Mouse (Mus musculus): ENCODE results near the gene Gbp8. TPM values are rescaled to one million over a fixed set of nuclear protein-coding genes. Genes with fewer than 3 reads are reported as not detected.
A peak's percentile ranks its signal among the peaks of the same experiment; 100 is the strongest.
"Not testable (repeated sequence)": the region's sequence is repeated elsewhere in the genome, so short reads cannot be mapped to it uniquely, and the experiment has no call there.

The Gbp8 gene
- total RNA-seq, 2 experiments from 2014 or later, result 0.14 to 0.16 TPM

- DNase-seq (ENCODE audit: low spot score); intact Hi-C loops (cut with DNase I): not testable (repeated sequence)
Observed at GRCm38 (mm10) chr5:105064443-105064842, 74.9 kb downstream of the Gbp8 start.

- intact Hi-C loops (cut with DNase I), result no loop called here
- DNase-seq (ENCODE audit: low spot score), result no peak
Observed at GRCm38 (mm10) chr5:105063321-105063720, 76.0 kb downstream of the Gbp8 start.

DNA sequence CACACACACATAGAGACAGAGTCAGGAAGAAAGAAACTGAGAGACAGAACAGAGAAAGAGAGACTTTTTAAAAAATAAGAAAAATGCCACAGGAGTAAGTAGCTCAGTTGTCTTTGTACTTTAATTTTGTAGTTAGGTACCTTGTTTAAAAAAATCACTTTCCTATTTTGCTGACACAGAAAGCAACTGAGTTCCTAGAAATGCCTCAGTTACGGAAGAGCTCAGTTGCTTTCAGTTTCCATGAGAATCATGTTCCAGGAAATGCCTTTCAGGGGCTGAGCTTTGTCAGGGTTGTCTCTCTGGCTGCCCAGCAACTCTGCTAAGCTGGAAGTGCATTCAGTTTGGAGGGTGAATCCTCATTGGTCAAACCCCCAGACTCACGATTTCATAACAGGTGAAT, 76.9 kb downstream of the Gbp8 start:
- intact Hi-C loops (cut with DNase I); DNase-seq (ENCODE audit: low spot score): not testable (repeated sequence)

DNA sequence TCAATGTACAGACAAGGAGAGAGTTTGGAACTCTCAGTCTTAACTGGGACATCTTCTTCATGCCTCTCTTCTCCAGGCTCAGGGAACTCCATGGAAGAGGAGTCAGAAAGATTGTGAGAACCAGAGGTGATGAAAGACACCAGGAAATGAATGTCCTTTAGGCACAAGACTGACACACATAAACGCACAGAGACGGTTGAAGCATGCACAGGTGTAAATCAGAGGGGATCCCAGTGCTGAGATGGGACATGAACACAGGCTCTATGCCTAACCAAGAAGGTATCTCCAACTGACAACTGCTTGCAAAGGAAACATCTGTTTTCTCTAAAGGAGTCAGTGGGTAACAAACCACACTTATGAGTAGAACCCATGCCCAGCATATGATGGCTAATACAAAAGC, 79.1 kb downstream of the Gbp8 start:
- DNase-seq (ENCODE audit: low spot score), result no peak
- intact Hi-C loops (cut with DNase I), result no loop called here

- no peak for DNase-seq (ENCODE audit: low spot score)
- intact Hi-C loops (cut with DNase I), result no loop called here
Observed at GRCm38 (mm10) chr5:105055279-105055678, 84.1 kb downstream of the Gbp8 start.

DNA sequence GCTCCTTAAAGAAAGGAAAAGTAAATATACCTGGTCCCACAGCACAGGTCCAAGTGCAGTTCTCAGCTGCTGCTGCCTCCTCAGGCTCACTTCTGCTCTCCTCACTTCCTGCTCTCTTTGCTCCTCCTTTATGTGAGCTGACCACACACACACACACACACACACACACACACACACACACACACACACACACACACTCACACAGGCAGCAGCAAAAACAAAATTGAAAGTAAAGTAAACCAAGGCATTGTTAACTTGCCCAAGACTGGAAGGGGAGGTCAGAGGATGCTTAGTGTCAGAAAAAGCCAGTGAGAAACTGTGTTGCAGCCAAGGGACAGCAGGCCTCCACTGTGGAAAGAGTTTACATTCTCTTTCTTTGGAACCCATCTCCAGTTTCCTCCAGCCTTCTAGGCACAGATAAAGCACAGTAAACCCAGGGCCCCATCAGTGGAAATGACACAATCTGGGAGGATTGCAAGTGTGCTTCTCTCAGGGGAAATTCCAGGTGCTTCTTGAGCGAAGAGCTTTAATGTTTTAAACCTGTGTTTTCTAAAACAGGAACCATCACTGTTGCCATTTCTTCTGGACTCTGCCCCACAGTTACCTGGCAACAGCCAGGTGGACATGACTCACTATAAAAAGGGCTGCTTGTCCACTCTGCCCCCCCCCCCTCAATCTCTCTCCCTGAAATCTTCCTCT, 85.7 kb downstream of the Gbp8 start:
- intact Hi-C loops (cut with DNase I); DNase-seq (ENCODE audit: low spot score): not testable (repeated sequence)

DNA sequence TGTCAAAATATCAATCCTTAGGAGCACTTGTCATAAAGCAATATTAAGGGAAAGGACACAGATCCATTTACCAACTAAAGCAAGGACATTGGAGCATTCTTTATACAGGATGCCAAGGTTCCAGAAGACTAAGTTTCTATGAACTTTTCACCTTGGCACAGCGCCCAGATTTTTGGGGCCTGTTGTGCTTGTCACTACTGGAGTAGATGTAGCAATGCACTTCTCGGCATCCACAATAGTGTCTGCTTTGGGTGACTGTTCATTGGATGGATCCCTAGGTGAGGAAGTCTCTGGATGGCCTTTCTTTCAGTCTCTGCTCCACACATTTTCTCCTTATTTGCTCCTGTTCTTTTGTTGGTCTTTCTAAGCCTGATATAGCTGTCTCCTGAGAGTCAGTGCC, 107.0 kb downstream of the Gbp8 start:
- DNase-seq (ENCODE audit: low spot score), result no peak
- intact Hi-C loops (cut with DNase I), result no loop called here

GRCm38 (mm10) chr5:105012551-105012950, 126.8 kb downstream of the Gbp8 start:
- intact Hi-C loops (cut with DNase I), result no loop called here
- no peak for DNase-seq (ENCODE audit: low spot score)

DNA sequence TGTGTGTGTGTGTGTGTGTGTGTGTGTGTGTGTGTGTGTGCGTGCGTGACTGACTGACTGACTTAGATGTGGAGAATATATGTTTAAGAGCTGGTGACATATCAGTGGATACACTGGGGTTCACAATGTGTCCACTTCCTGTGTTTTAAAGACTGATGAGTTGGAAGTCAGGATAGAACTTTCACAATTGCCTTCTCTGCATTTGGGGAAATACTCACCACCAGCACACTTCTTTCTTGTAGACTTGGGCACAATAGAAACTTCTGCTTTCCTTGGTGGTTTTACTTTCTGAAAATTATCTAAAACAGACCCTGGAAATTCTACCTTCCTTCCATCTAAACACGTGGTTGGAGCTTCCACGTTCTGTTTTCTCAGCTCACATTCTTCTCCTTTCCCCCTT, 127.8 kb downstream of the Gbp8 start:
- intact Hi-C loops (cut with DNase I), result no loop called here
- DNase-seq (ENCODE audit: low spot score), result no peak

DNA sequence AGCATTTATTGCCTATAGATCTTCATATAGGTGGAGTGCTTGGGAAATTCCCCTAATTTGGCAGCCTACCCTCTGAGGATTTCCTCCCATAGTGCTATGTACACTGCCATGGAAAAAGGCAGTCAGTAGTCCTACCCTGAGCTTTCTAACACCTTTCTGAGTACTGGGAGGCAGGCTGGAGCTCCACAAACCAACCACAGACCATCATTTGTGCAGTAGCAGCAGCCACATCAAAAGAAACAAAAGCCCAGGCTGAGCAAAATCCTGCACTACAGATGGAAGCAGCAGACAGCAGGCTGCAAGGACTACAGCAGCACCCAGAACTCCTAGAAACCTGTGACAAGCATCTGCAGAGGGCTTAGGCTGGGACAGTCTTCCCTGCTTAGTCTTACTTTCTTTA, 129.0 kb downstream of the Gbp8 start:
- intact Hi-C loops (cut with DNase I), result no loop called here
- DNase-seq (ENCODE audit: low spot score), result no peak

- intact Hi-C loops (cut with DNase I), result loop anchor here (5.0 kb wide), 1 partner anchor 158 kb away; no protein-coding TSS in a partner anchor
- DNase-seq (ENCODE audit: low spot score), result no peak
Observed at GRCm38 (mm10) chr5:104989411-104989810, 149.9 kb downstream of the Gbp8 start.

GRCm38 (mm10) chr5:104988000-104988399, 151.3 kb downstream of the Gbp8 start:
- peak; percentile 14 for DNase-seq (ENCODE audit: low spot score)
- intact Hi-C loops (cut with DNase I), result loop anchor here (5.0 kb wide), 1 partner anchor 159 kb away; no protein-coding TSS in a partner anchor

- intact Hi-C loops (cut with DNase I), result loop anchor here (1.0 to 5.0 kb wide), 2 partner anchors 161 to 336 kb away; no protein-coding TSS in a partner anchor
- DNase-seq (ENCODE audit: low spot score), result no peak
Observed at GRCm38 (mm10) chr5:104986706-104987105, 152.6 kb downstream of the Gbp8 start.

DNA sequence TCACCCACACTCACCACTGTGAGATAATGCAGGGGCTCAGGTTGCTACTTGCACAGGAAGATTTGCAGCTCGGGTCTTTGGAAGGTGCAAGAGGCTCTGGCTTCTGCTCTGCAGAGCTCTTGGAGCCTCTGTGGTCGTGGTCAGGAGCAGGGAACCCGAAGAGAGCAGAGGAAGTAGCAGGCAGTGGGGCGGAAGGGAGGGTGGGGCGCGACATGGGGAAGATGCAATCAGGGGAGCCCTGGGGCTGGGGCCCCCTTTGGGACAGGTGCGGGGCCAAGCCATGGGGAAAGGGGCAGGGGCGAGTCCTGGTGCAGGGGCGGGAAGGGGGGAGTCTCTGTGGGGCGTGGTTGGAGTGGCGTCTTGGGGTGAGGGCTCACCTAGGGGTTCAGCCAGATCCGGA, 156.8 kb downstream of the Gbp8 start, which contains the start of gene Abcg3:
Gene Abcg3 (minus strand): TSS at position 184 of the 400 bp plus-strand sequence.
- intact Hi-C loops (cut with DNase I), result no loop called here
- DNase-seq (ENCODE audit: low spot score), result no peak

GRCm38 (mm10) chr5:104979040-104979513, 160.3 kb downstream of the Gbp8 start:
- intact Hi-C loops (cut with DNase I), result no loop called here

More at GRCm38 (mm10) chr5:104979040-104979513, 160.3 kb downstream of the Gbp8 start:
- DNase-seq (ENCODE audit: low spot score), result no peak

Other genes with a start within 250 kb of the Gbp8 start
- gene Abcg3, start 156.8 kb downstream of the Gbp8 start, total RNA-seq (2021), result under 1 TPM; 0.16 to 0.31 TPM
- 1 to 10 TPM; 7.5 to 8.7 TPM for gene Gbp9, start within 50 bp of the Gbp8 start, total RNA-seq (2021)
- gene Gbp4, start within 50 bp of the Gbp8 start, total RNA-seq (2021), result 1 to 10 TPM; 4.5 to 7.3 TPM
- gene Gbp10, start 100.0 kb upstream of the Gbp8 start, total RNA-seq (2021), result under 1 TPM in 1 of 2 experiments, not detected in 1; 0.52 TPM
- under 1 TPM; 0.31 to 0.42 TPM for gene Gm43302, start 154.2 kb upstream of the Gbp8 start, total RNA-seq (2021)
- gene Gbp6, start 154.2 kb upstream of the Gbp8 start, total RNA-seq (2021), result 1 to 10 TPM; 2.6 to 4.6 TPM

Data from heart, postnatal 25 days (tissue).